Mouse (Mus musculus): ENCODE measurements around the gene Gm9999.
A peak's percentile ranks its signal among the peaks of the same experiment; 100 is the strongest.
"Not testable (repeated sequence)": the region's sequence is repeated elsewhere in the genome, so short reads cannot be mapped to it uniquely, and the experiment has no call there.

The Gm9999 gene

DNA sequence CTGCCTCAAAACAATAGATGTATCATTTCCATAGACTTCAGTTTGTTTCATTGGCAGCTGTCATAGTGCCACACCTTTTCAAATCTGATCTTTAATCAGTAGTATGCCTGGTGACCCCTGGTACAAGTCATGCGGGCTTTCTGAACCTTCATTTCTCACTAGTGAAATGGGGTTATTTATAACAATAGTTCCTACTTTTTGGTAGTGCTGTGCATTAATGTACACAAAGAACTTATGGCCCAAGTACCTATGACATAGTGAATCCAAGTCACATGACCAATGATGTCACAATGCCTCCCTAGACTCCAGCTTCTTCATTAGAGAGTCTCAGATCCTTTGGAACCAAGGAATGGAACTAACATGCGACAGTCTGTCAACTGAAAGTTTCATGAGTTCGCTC, at the start of gene Gm9999:
TSS of gene Gm9999 (plus strand) at position 301 of the 400 bp plus-strand sequence.
- no peak for DNase-seq (ENCODE audit: low read depth)

DNA sequence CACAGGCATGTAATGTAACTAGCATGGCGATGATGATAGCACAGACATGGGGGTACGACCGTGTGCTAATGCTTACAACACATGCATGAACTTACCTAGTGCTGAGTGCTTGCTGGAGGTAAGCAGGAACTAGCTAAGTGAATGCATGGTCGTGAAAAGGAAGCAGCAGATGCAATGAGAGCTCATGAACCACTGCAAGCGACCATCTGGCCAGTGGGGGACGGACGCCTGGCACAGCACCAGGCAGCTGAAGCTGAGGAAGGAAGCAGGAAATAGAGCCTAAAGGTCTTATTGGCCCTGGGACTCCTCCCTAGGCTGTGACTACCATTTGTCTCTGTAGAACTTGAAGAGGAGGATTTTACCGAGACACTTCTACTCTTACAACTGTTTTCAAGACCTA, 48.6 kb upstream of the Gm9999 start:
- DNase-seq (ENCODE audit: low read depth): no peak

DNA sequence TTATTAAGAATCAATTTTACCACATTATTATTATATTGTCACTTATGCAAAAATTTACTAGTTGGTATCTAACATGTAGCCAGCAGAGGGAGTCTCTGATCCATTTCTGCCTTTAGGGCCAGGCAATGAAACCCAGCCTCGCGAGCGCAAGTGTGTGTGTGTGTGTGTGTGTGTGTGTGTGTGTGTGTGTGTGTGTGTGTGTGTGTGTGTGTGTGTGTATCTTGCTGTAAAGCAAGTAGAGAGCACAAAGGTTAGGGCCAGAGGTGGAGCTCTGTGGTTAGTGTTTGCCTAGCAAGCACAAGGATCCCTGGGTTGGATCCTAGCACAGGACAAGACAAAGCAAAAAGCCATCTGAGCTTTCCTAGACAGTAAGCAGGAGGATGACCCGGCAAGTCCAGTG, 47.5 kb upstream of the Gm9999 start:
- no peak for DNase-seq (ENCODE audit: low read depth)

DNA sequence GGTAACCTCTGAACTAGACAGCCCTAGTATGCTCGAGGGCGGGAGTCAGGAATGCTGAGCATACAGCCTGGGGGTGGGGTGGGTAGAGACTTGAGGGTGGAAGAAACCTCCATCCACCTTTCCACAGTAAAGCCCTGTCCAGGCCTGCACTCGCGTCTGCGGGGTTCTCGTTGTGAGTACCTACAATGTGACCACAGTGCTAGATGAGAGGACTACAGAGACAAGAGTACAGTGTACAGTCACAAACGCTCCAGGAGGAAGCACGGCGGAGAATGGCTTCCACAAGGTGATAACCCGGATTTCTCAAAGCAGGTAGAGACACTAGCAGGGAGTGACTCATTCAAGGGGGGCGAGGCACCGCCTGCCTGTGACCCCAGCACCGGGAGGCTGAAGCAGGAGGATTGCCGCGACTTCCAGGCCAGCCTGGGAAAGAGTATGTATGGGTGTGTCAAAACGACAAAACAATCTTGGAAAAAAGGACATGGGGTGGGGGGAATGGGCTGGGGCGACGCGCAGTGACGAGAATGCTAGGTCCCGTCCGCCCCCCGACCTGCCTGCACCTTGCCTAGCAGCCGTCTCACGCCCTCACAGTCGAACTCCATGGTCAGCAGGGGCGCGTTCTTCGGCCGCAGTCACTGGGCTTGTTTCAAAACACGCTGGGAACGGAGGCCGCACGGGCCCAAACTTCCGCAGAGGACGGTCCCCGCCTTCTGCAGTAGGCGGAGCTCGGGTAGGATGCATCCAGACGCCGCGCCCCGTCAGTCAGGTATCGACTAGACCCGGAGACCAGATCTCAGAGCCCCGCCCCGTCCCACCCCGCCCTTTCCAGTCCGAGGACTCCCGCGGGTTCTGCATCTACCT, 25.3 kb upstream of the Gm9999 start, which contains the start of gene Uevld:
TSS of gene Uevld (minus strand) at position 697 of the 861 bp plus-strand sequence.
- DNase-seq (ENCODE audit: low read depth): peak; percentile 82

DNA sequence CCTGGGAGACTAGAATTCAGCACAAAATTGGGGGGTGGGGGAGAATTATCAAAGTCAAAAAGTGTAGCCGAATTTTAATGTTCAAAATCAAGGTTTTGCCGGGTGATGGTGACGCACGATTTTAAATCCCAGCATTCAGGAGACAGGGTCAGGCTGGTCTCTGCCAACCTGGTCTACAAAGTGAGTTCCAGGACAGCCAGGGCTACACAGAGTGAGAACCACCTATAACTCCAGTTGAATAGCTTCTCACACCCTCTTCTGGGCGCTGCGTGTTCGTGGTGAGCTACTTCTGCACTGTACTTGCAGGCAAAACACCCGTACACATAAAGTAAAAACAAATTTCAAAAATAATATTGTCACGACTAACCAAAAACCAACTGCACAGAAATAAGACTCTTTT, 24.5 kb upstream of the Gm9999 start:
- no peak for DNase-seq (ENCODE audit: low read depth)

DNA sequence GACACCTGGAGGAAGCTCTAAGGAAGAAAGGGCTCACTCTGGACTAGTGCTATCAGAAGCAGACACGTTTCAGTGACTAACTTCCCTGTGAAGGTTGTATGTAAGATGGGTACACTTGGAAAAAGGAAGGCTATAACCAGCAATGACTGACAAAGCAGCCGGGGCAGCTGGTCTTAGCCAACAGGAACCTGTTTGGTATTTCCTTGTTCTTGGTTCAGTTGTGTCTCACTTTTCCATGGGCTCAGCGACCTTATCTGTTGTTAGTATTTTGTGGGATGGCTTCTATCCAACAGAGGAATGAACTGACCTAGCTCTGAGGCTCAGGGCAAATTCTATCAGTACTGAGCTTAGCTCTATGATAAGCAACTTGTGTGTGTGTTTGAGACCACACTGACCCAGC, 22.4 kb upstream of the Gm9999 start:
- DNase-seq (ENCODE audit: low read depth): no peak

DNA sequence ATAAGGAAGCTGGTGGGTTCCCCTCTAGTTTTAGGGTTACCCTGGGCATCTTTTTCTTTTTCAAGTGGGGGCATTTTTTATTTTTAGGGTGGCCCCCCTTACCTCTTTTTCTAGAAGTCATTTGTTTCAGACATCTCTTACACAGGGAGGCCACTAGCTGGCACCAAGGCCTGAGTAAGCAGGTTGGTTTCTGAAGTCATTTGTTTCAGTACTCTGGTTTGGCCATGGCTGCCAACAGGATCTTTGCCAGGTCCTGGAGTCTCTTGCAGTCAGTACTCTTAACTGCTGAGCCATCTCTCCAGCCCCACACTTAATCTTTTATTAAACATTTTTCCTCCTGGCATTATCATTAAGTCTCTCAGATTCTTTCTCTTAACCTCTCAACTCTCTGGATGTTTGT, 21.2 kb upstream of the Gm9999 start:
- DNase-seq (ENCODE audit: low read depth): no peak

DNA sequence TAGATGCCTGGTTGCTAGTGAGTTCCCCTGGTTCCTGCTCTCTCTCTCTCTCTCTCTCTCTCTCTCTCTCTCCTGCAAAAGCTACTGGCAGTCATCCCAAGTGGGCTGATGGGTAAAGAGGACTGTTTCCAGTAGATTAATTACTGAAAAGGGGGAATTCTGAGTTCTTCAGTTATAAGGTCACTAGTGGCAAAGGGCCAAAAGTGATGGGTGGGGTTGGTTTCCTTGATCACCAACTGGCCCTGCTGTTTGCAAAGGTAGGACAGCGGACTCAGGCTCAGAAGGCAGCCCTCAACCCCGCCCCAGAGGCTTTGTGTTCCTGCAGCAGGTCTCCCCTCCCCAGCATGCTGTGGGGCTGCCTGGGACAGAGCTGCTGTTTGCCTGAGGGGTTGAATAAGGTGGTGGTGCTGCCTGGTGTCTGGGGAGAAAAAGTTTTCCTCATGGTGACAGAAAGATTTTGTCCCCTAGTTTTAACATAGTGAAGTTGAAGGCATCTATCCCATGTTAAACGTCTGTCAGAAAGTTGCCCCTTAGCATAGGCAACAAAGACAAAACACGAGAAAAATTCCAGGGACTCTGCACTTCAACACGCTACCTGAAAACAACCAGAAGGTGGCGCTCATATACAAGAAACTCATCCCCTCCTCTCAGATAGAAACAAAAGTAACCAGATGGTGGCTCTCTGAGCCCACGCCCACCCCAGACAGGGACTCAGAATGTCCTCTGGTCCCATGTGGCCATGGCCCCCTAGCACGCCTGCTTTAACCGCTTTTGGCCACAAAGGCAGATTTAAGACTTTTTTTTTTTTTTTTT, 20.4 kb upstream of the Gm9999 start:
- DNase-seq (ENCODE audit: low read depth): peak; percentile 73

DNA sequence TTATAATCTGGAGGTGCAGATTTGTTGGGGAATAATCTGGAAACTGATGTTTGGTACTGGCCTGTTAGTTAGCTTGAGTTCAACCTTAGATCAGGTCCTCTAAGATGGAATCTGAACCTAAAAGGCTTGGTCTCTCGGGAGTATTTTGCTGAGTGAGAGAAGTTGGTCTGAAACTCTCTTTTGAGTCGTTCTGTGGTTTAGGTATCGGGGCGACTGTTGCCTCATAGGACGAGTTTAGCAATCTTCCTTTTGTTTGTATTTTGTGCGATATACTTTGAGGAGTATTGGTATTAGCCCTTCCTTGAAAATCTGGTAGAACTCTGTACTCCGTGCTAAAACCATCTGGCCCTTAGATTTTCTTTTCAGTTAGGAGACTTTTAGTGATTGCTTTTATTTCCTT, 19.3 kb upstream of the Gm9999 start:
- no peak for DNase-seq (ENCODE audit: low read depth)

DNA sequence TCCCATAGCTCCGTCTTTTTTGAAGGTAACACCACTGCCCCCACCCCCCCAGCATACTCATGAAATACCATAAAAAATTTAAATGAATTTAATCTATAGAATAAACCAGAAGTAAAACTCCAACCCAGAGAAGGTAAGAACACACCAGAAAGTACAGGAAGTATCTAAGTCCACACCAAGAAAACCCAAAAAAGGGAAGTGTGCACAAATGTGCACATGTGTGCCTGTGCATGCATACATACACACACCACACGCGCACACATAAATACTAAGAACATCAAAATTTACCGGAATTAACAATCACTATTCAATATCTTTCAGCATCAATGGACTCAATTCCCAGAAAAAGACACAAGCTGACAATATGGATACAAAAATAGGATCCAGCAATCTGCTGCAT, 13.5 kb upstream of the Gm9999 start:
- DNase-seq (ENCODE audit: low read depth): no peak

DNA sequence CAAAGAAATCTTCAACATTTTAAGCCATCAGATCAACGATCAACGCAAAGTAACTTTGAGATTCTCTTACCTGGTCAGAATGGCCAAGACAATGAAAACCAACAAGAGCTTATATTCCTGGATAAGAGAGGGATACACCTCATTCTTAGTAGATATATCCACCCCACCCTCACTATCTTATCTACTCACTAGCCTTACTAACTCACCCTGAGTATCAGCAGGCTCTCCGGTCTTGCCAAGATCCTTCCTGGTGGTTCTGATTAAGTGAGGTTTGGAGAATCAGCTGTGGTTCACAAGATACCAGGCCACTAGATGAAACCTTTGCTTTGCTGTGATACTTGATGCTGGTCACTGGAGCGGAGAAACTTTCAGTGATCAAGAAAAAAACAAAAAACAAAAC, 8.7 kb upstream of the Gm9999 start:
- no peak for DNase-seq (ENCODE audit: low read depth)

DNA sequence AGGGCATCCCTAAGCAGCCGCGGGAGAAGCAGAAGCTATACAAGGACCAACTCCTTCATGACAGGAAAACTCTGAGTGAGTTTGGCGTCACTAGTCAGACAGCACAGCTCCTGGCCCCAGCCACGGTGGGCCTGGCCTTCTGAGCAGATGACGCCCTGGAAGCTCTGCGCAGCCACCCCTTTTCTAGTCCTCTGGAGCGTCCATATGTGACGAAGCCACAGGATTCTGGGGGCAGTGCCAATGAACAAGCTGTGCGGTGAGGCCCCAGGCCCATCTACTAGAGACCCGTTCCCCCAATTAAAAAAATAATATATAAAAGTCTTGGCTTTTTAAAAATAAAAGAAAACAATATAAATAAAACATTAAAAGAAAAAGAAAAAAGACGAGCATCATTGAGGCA, 7.9 kb upstream of the Gm9999 start:
- DNase-seq (ENCODE audit: low read depth): no peak

DNA sequence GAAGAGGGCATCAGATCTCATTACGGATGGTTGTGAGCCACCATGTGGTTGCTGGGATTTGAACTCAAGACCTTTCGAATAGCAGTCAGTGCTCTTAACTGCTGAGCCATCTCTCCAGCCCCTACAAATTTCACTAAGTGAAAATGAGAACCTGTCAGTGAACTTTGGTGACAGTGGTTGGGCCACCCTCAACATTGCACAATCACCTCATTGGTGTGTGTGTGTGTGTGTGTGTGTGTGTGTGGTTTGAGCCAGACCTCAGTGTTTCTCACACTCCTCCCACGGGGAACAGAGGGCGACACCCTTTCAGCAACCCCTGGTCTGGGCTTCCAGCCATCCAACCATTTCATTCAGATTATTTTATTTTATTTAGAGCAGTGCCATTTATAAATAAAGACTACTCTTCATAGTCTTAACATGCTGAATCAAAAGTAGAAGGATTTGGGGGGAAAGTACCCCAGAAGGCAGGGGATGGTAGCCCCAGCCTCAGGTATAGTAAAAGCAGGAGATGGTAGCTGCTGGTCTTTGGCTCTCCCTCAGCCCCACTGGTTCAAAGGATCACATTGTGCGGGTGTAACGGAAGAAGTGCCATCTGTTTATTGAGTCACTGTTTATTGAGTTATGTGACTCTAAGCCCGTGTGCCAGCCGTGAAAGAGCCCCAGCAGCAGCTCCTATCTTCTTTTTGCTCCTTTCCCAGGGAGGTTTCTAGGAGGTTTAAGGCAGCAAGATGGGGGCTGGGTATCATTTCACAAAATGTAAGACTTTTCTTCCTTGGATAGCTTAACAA, 2.5 kb downstream of the Gm9999 start:
- no peak for DNase-seq (ENCODE audit: low read depth)

DNA sequence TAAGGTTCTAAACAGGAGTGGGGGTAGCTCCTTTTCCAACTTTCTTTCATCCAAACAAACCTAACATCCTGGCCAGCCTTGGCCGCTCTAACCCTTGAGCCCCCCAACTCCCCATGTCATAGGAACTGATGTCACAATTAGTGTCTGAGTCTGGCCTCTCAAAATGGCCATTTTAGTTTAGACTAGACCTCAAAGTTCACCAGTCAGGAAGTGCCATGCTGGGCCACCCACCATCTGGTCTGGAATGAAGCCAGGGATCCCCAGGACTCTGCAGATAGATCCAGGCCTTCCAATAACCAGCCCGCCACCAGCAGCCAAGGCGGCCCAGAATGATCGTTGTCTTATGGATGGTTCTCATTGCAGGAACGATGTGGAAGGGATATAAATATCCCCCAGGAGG, 3.3 kb downstream of the Gm9999 start:
- no peak for DNase-seq (ENCODE audit: low read depth)

DNA sequence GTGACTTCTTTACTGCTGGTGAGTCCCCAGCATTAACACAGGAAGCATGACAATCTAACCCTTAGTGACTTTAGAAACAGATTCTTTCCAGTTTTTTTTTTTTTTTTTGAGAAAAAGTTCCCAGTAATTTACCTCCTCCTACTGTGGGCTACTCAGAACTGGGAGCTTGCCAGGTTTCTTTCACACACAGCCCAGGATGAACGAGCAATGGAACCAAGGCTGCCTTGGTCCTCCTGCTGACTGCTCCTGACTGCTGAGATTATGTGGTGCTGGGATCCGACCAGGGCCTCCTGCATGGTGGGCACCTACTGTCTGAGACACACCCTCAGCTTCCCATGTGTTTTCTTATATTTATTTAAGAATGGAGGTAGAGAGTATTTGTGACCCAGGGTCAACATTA, 3.7 kb downstream of the Gm9999 start:
- DNase-seq (ENCODE audit: low read depth): no peak

DNA sequence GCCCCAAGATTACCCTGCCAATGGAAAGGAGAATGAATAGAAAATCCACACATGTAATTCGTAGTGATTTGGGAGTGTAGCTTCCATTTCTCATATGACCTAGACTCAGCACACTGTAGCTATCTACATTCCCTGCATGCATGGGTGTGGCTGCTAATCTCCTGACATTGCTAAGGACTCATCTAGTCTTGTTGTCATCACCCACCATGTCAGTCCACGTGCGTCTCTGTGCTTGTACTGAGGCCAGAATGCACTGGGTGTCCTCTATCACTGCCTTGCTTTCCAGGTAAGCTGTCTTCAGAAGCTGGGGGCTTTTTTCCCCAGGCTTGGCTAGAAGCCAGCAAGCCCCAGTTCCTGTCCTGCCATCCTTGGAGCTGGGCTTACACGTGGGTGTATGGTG, 6.0 kb downstream of the Gm9999 start:
- DNase-seq (ENCODE audit: low read depth): not testable (repeated sequence)

DNA sequence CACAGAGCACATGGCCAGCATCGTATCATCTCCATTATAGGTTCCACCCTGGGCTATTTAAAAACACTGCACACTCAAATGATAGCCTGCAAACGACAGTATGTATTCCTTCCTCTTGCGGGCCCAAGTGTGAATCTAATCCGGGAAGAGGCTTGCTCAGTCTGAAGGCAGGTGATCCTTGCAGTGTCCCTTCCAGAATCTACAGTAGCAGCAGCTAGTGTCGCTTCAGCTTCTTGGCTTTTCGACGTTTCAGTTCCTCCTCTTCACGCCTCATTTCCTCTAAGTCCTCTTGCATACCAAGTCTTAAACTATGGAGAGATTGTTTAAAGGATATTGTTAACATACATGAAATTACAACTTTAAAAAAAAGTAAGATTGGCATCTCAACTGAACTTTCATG, 9.7 kb downstream of the Gm9999 start:
- DNase-seq (ENCODE audit: low read depth): no peak

DNA sequence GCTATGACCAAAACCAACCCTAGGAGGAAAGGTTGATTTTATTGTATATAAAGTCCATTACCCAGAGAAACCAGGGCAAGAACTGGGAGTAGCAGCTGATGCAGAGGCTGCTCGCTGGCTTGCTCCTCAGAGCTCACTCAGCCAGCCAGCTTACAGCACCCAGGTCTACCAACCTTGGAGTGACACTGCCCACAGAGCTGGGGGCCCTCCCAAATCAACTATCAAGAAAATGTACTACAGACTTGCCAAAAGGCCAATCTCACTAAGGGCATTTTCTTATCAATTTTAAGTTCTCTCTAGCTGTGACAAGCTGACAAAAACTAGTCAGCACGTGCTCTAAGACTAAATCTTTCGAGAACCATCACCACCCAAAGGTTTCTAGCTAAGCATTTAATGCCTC, 12.2 kb downstream of the Gm9999 start:
- no peak for DNase-seq (ENCODE audit: low read depth)

DNA sequence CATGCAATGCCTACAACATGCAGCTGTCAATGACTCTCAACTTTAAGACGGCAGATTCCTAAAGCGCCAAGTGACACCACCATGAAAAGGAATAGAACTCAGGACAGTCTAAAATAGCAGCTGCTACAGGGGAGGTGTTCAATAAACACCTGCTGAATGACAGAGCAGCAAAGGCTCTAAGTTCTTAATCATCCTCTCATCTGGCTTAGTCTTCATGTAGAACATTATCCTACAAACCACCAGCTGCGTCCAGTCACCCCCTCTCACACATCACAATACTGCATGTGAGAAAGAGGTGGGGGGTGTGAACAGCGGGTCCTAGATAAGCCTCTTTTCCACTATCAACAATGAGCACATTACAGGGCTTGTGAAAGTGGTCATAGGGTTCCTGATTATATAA, 13.6 kb downstream of the Gm9999 start:
- DNase-seq (ENCODE audit: low read depth): no peak

DNA sequence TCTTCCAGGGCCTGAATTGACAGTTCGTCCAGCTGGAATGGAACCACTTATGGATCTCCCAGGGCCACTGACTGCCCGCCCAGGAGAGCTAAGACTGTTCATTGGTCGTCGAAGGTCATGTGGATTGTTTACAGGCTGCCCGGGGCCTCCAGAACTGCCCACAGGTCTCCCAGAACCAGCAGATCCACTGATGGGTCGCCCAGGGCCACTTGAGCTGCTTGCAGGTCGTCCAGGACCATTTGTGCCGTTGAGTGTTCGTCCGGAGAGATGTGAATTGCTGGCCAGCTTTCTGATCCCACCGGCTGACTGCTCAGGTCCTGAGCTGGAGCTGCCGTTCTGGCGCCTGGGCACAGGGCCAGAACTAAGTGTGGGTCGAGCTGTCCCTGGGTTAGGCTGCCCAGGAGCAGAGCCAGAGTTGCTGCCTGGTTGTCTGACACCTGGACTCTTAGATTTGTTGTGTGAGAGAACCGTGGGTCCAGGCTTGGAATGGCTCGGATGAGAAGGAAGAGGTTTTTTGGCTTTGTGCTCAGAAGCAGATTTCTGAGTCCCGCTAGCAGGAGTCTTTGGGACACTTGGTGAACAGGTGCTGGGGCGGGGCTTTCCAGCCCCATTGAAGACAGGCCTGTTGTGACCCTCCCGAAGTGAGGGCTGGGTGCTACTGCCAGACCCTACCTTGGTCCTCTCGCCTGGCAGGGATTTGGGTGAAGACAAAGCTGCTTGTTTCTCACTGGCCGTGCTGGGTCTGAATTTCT, 14.4 kb downstream of the Gm9999 start:
- no peak for DNase-seq (ENCODE audit: low read depth)

DNA sequence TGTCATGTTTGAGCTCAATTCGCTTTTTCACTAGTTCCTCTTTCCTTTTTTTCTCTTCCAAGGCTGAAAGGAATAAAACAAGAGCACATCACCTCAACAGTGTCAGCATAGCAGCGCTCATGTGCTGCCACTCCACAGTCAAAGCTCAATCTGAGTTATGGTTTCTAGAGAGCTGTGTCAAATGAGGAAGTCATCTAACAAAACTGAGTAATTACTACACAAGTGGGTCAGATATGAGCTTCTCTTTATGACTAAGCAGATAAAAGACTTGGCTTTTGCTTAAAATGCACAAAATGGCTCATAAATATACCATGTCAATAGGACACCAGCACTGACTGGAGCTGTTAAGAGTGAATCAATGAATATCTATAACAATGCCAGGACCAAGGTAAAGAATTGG, 15.6 kb downstream of the Gm9999 start:
- DNase-seq (ENCODE audit: low read depth): no peak
